Mouse (Mus musculus) lung, embryonic 16.5 days (tissue): ENCODE results near the gene Dbndd2. TPM values are rescaled to one million over a fixed set of nuclear protein-coding genes. Genes with fewer than 3 reads are reported as not detected.

Experiments used
- ATAC-seq: fragments of 200-750 bp; cut with Nextera tagmentation; 2 replicates; pipeline ENCODE4 v1.8.0; 2017; ENCODE audit warnings: low read depth, mild to moderate bottlenecking, moderate library complexity
- H3K27ac ChIP-seq: fragments of 300-500 bp; sonication (generic); 2 replicates; pipeline ENCODE4 v1.5.1; 2014; ENCODE audit warnings: mild to moderate bottlenecking, control low read depth, low read length
- H3K27me3 ChIP-seq: fragments of 300-500 bp; sonication (generic); 2 replicates; pipeline ENCODE4 v1.6.1; 2014; ENCODE audit warnings: low read depth, low read length, mixed read lengths; ENCODE audit not compliant: control insufficient read depth, insufficient read depth
- H3K36me3 ChIP-seq: fragments of 300-500 bp; sonication (generic); 2 replicates; pipeline ENCODE4 v1.6.1; 2014; ENCODE audit warnings: low read length; ENCODE audit not compliant: control insufficient read depth, insufficient read depth
- H3K4me1 ChIP-seq: fragments of 300-500 bp; sonication (generic); replicated peaks from 2 replicates; pipeline ENCODE4 v1.6.1; 2014; ENCODE audit warnings: low read length, mixed read lengths; ENCODE audit not compliant: control insufficient read depth, insufficient read depth
- H3K4me2 ChIP-seq: fragments of 300-500 bp; sonication (generic); 2 replicates; pipeline ENCODE4 v1.6.1; 2014; ENCODE audit warnings: low read depth, low read length, control low read depth
- H3K4me3 ChIP-seq: fragments of 300-500 bp; sonication (generic); 2 replicates; pipeline ENCODE4 v1.5.1; 2014; ENCODE audit warnings: mild to moderate bottlenecking, low read length, control low read depth
- H3K9ac ChIP-seq: fragments of 300-500 bp; sonication (generic); 2 replicates; pipeline ENCODE4 v1.6.1; 2014; ENCODE audit warnings: low read length, control low read depth
- H3K9me3 ChIP-seq: fragments of 300-500 bp; sonication (generic); 2 replicates; pipeline ENCODE4 v1.6.1; 2016; ENCODE audit warnings: low read length; ENCODE audit not compliant: control insufficient read depth
- WGBS: fragments of 180-500 bp; shearing (Covaris S2); extraction: QIAGEN DNeasy Blood & Tissue Kit; methylation state at CpG from one replicate; pipeline ENCODE4 v1.1.7; 2014; 5-methylcytosine and 5-hydroxymethylcytosine counted together
- polyA plus RNA-seq: library from polyadenylated mRNA; unstranded; fragments of >200 nt; fragmentation: Nextera tagmentation; extraction: Ambion mirVana; gene quantifications from 2 replicates; pipeline ENCODE4 v1.2.1, GENCODE M21; 2015

Dbndd2 gene
- polyA plus RNA-seq, 1 experiment from 2014 or later = 13.0 TPM

DNA sequence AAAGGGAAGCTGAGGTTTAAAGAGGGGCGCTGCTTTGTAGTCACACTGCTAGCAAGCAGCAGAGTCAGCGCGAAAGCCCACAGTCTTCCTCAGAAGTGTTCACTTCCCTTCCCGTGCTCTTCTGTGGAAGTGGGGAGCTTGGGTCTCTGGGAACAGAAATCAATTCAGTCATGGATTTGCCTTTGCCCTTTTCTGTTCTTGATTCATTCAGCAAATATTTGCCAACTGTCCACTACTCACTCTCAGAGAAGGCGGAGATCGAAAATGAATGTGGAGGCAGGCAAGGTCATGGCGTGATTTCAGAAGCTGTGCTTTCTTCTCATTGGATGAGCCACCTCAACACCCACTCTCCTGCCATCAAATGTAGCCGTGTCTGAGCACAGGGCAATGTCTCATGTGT, 27.4 kb upstream of the Dbndd2 start:
- Histone ChIP-seq H3K36me3 (no peaks in the 10 kb centered on the region), H3K27ac (peak overlapping the region; percentile 87), H3K9ac (no peak overlapping the region), H3K27me3 (no peaks in the 10 kb centered on the region), H3K4me1 (peaks cover 44% of the 10 kb centered on the region), H3K4me3 (no peak overlapping the region), H3K9me3 (no peaks in the 10 kb centered on the region), H3K4me2 (peak overlapping the region; percentile 27; the same call in 1 of the 2 replicates)
- no peak for ATAC-seq
- WGBS = 57% methylated on average over 8 of the region's 8 CpGs

DNA sequence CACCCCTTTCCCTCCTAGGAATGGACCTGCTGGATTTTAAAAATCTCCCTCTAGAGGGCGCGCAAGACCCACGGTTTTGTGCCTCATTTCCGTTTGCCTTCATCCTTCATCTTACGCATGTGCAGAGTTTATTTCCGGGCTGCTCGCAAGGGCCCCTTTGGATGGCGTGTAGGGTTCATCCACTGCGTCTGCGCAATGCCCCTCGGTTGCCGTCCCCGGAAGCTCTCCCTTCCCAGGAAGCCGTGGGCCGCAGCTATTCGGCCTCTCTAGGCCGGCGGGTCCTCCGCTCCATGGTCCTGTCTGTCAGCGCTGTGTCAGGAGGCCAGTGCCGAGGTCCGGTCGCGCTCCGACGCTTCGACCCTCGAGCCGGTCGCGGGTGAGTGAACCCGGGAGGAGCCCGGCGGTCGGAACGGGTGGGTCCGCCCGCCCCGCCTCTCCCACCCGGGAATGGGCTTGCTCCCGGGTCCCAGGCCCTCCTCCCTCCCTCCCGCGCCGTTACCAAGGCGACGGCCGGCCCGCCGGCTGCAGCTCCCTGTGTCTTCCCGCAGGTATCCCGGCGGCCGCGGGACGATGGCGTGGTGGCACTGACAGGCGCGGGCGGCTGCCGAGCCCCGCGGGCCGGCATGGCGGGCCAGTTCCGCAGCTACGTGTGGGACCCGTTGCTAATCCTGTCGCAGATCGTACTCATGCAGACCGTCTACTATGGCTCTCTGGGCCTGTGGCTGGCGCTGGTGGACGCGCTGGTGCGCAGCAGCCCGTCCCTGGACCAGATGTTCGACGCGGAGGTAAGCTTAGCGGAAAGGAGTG, 25.0 kb upstream of the Dbndd2 start, which contains the start of gene Gm20458:
Gene Gm20458 (plus strand): TSS at position 223 of the 807 bp plus-strand sequence.
- Histone ChIP-seq H3K9ac (peak within 1 kb of the TSS; percentile 82), H3K27ac (peak within 1 kb of the TSS; percentile 69), H3K27me3 (no peaks in the 10 kb centered on the region), H3K4me2 (peak within 1 kb of the TSS; percentile 68), H3K4me3 (peak within 1 kb of the TSS; percentile 82), H3K36me3 (peaks cover 10% of the 10 kb centered on the region), H3K9me3 (no peaks in the 10 kb centered on the region), H3K4me1 (peaks cover 22% of the 10 kb centered on the region)
- WGBS = under 1% methylated on average over 74 of the region's 79 CpGs
- peak; percentile 97 for ATAC-seq

DNA sequence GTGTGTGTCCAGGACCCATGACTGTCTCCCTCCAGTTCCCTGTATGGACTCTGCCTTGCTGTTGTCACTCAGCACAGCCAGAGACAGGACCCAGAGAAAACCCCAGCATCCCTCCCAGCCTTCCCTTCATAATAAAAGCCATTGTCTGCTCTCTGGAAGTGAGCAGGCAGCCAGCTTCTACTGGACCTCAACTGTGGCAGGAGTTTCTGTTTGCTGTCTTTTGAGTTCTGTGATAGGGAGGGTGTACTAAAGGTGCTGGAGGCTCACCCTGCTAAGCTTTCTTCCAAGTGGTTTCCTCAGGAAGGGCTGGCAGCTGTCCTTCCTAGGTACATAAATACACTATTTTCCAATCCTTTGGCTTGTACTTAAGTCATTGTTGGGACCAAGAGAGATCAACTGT, 20.7 kb upstream of the Dbndd2 start:
- no peak overlapping the region for H3K27ac ChIP-seq

DNA sequence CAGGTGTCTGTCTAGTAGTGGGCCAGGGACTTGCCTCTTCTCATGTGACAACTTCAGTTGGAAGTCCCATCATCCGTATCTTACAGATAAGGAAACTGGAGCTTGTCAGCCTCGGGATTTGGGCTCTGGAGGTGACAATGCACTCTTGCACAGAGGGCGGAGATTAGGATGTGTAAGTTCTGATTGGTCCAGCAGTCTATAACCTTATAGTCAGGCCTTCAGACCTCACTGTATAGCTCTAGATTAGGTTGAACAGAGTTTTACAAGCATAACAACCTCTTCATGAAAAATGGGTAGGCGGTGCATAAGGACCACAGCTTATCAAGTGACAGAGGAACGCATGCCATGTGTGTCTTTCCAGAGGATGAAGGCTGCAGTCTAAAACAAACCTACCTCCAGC, 19.1 kb upstream of the Dbndd2 start:
- Histone ChIP-seq H3K4me1 (peaks cover 8% of the 10 kb centered on the region), H3K9me3 (no peaks in the 10 kb centered on the region), H3K4me3 (no peak overlapping the region), H3K4me2 (no peak overlapping the region), H3K9ac (no peak overlapping the region), H3K27me3 (no peaks in the 10 kb centered on the region), H3K27ac (no peak overlapping the region), H3K36me3 (peaks cover 10% of the 10 kb centered on the region)
- 68% methylated on average over 5 of the region's 5 CpGs for WGBS
- ATAC-seq = no peak

More for the DNA sequence above, 20.7 kb upstream of the Dbndd2 start:
- H3K9me3 ChIP-seq = no peaks in the 10 kb centered on the region
- H3K9ac ChIP-seq = no peak overlapping the region
- no peak overlapping the region for H3K4me2 ChIP-seq
- peaks cover 10% of the 10 kb centered on the region for H3K36me3 ChIP-seq
- no peaks in the 10 kb centered on the region for H3K27me3 ChIP-seq
- no peak overlapping the region for H3K4me3 ChIP-seq
- no peak for ATAC-seq
- peaks cover 11% of the 10 kb centered on the region for H3K4me1 ChIP-seq

DNA sequence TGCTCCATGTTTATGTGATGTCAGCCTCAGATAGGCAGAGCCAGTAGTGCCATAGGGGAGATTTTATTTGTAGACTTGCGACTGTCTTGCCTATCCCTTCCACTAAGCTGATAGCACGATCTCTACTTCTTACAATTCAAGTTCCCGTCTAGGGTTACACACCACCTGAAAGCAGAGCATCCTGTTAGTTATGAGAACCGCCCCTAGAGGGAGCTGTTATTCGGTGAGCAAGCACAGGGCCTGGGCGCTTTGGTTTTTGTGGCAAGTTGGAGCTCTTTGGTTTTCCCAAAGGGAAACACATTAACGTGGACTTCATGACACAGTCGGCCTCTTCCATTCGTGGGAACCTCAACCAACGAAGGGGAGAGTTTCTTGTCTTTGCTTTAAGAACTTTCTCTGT, 15.7 kb upstream of the Dbndd2 start:
- Histone ChIP-seq H3K4me1 (no peaks in the 10 kb centered on the region), H3K27ac (no peak overlapping the region), H3K9ac (no peak overlapping the region), H3K27me3 (no peaks in the 10 kb centered on the region), H3K9me3 (no peaks in the 10 kb centered on the region), H3K4me2 (no peak overlapping the region), H3K4me3 (no peak overlapping the region), H3K36me3 (no peaks in the 10 kb centered on the region; the same call in 1 of the 2 replicates)
- WGBS = 26% methylated on average over 10 of the region's 10 CpGs
- no peak for ATAC-seq

DNA sequence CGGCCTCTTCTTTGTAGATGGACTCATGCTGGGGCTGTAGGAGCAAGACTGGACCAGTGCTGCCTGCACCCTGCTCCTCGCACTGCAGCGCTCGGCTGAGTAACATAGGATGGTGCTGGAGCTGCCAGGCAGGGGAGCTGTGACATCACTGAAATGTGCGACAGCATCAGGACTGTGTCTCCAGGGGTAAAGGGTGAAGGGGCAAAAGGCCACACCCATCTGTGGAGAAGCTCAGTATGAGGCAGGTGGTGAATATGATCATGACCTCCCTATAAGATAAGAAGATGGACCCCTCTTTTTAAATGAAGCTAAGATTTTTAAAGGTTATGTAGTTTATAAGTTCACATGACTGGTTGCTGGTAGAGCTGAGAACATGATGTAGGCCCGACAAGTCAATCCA, 12.3 kb upstream of the Dbndd2 start, which contains the start of gene Trp53tg5:
Gene Trp53tg5 (minus strand): TSS at position 101 of the 400 bp plus-strand sequence.
- no peak for ATAC-seq

DNA sequence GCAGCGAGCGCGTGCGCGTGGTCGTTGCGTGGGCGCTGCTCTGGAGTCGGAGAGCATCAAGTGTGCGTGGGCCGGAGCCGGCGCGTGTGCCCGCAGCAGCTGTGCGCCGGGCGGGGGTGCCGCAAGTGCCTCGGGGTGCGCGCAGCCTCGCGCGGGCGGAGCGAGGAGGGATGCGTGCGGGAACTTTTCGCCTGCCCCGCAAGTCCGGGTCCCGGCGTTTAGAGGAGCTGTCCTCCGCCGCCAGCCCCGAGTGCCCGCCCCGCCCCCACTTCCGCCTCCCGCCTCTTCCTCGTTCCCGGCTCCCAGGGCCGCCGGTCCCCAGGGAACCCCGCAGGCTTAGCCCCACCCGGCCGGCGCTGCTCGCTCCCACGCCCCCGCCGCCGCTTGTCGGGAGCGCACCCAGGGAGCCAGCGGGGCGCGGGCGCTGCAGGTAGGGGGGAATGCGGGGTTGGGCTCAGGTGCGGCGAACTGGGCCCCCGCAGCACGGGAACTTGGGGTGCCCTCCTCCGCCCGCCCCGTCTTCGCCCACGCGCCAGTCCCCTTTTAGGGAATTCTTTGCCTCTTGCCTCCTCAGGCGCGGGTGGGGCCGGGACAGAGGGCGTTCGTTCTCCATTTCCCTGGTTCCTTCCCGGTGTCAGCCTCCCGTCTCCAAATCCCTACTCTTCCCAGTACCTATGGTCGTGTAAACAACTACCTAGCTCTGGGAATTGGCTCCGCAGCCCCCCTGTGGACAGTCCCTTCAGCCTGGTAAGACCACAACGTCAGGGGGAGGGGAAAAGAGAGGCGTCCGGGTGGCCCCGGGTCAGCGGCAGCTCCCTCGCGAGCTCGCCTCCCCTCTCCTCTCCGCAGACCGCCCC, 580 bp downstream of the Dbndd2 start:
- Histone ChIP-seq H3K4me1 (peaks cover 8% of the 10 kb centered on the region), H3K27me3 (peaks cover 9% of the 10 kb centered on the region; the same call in 1 of the 2 replicates), H3K4me3 (peak overlapping the region; percentile 79), H3K36me3 (no peaks in the 10 kb centered on the region), H3K27ac (no peak overlapping the region), H3K9me3 (no peaks in the 10 kb centered on the region), H3K4me2 (peak overlapping the region; percentile 99), H3K9ac (peak overlapping the region; percentile 81)
- ATAC-seq = peak; percentile 71
- under 1% methylated on average over 73 of the region's 90 CpGs for WGBS

More for the DNA sequence above, 12.3 kb upstream of the Dbndd2 start, which contains the start of gene Trp53tg5:
- no peaks in the 10 kb centered on the region for H3K27me3 ChIP-seq
- H3K4me1 ChIP-seq = no peaks in the 10 kb centered on the region
- H3K4me3 ChIP-seq = no peak within 1 kb of the TSS
- 75% methylated on average over 6 of the region's 6 CpGs for WGBS
- H3K9me3 ChIP-seq = no peaks in the 10 kb centered on the region
- no peak within 1 kb of the TSS for H3K27ac ChIP-seq
- no peaks in the 10 kb centered on the region for H3K36me3 ChIP-seq
- H3K4me2 ChIP-seq = no peak within 1 kb of the TSS
- no peak within 1 kb of the TSS for H3K9ac ChIP-seq

DNA sequence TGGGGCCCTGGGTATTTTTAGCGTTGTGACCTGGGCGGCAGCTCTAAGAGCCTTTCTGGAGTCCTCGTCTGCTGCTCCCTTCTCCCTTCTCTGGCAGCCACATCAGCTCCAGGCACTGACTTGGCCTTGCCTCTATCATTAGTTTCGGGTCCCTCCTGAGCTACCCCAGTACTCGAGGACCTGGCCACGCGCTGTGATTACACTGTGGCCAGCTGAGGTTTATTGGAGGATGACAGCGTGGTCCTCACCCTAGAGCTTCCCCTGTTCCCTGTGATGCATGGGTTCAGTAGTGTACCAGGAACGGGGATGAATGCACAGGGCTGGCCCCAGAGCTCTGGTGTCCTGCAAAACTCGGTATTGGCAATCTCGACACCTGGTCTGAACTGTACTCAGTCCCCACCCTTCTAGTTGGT, 1.2 kb downstream of the Dbndd2 start:
- Histone ChIP-seq H3K4me3 (peak overlapping the region; percentile 79), H3K27ac (no peak overlapping the region), H3K27me3 (peaks cover 9% of the 10 kb centered on the region; the same call in 1 of the 2 replicates), H3K4me2 (peak overlapping the region; percentile 99), H3K9ac (peak overlapping the region; percentile 81), H3K36me3 (no peaks in the 10 kb centered on the region), H3K9me3 (no peaks in the 10 kb centered on the region), H3K4me1 (peaks cover 8% of the 10 kb centered on the region)
- peak; percentile 27; the same call in 1 of the 2 replicates for ATAC-seq
- 9% methylated on average over 11 of the region's 11 CpGs for WGBS

DNA sequence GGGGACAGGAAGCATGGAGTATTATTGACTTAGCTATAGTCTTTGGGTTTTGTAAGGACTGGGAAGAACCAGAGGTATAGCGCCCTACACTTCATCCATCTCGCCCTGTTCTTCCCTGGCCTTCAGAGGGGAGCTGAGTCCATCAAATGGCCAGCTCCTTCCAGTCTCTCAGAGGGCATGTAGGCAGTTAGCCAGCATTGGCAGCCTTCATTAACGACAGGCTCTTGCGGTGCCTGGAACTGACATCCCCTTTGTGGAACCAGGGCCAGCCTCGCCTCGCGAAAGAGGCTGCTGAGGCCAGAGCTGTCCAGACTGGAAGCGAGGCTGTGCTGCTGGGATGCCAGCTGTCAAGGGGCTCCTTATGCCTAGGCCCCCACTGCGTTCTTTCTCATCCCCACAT, 1.9 kb downstream of the Dbndd2 start:
- peaks cover 8% of the 10 kb centered on the region for H3K4me1 ChIP-seq
- H3K4me3 ChIP-seq = no peak overlapping the region
- H3K27ac ChIP-seq = no peak overlapping the region
- H3K4me2 ChIP-seq = no peak overlapping the region
- 68% methylated on average over 9 of the region's 9 CpGs for WGBS
- peaks cover 9% of the 10 kb centered on the region; the same call in 1 of the 2 replicates for H3K27me3 ChIP-seq
- H3K9ac ChIP-seq = no peak overlapping the region
- no peak for ATAC-seq
- no peaks in the 10 kb centered on the region for H3K9me3 ChIP-seq
- H3K36me3 ChIP-seq = no peaks in the 10 kb centered on the region
